Mouse (Mus musculus) ES-E14 (cell line): ENCODE measurements around the gene Coq4.

Experiments used
- HCFC1 ChIP-seq: IDR thresholded peaks from 2 replicates; pipeline ENCODE4 v1.6.1; 2012; ENCODE audit warnings: low read length, inconsistent platforms, borderline replicate concordance; ENCODE audit not compliant: insufficient read depth
- MAFK ChIP-seq: IDR thresholded peaks from 2 replicates; pipeline ENCODE4 v1.6.1; 2014; ENCODE audit warnings: mild to moderate bottlenecking, low read depth, low read length, inconsistent platforms; ENCODE audit not compliant: insufficient read depth

DNA sequence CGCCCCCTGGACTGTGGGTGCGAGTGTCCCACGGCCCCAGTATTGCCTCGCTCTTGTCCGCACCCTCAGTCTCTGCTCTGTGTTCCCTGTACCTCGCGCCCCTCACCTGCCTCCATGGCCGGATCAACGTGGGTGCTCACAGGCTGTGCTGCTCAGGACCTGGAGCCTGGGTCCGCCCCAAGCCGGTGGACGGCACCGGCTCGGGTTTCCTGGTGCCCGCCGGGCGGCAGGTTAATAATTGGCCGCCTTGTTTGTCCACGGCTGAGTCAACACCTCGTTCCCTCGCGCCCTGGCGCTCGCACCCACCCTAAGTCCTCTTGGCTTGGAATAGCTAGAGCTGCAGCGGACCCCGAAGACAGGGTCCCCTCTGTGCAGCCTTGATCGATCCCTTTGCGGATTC lies 35.8 kb upstream of the Coq4 start, which contains the start of gene Gm13420:
- TF ChIP-seq HCFC1: no peak
- no peak for TF ChIP-seq MAFK
